Mouse (Mus musculus) ES-E14 (cell line): ENCODE data around the gene Myo1f.

Experiments used
- CHD2 ChIP-seq: IDR thresholded peaks from 2 replicates; pipeline ENCODE4 v1.6.1; 2014; ENCODE audit warnings: mild to moderate bottlenecking, low read depth, low read length, inconsistent platforms
- HCFC1 ChIP-seq: IDR thresholded peaks from 2 replicates; pipeline ENCODE4 v1.6.1; 2012; ENCODE audit warnings: low read length, inconsistent platforms, borderline replicate concordance; ENCODE audit not compliant: insufficient read depth
- MAFK ChIP-seq: IDR thresholded peaks from 2 replicates; pipeline ENCODE4 v1.6.1; 2014; ENCODE audit warnings: mild to moderate bottlenecking, low read depth, low read length, inconsistent platforms; ENCODE audit not compliant: insufficient read depth
- ZC3H11A ChIP-seq: IDR thresholded peaks from 2 replicates; pipeline ENCODE4 v1.6.1; 2012; ENCODE audit warnings: low read depth, mild to moderate bottlenecking, inconsistent platforms, low read length, borderline replicate concordance
- ZNF384 ChIP-seq: IDR thresholded peaks from 2 replicates; pipeline ENCODE4 v1.6.1; 2012; ENCODE audit warnings: low read depth, low read length, inconsistent platforms

- TF ChIP-seq HCFC1 (no peak), ZC3H11A (no peak), CHD2 (no peak), MAFK (no peak), ZNF384 (no peak)
These were observed 76.3 kb downstream of the Myo1f start for GRCm38 (mm10) chr17:33631796-33632195.
